Mouse (Mus musculus) embryonic stem cell, embryonic (primary cell): ENCODE results near the gene Ryr1.

Experiments used
- CTCF ChIA-PET, 4 experiments: fragments of 300-600 bp in 2 of 4; fragments of 350-600 bp in 2 of 4; sonication (Branson Sonifier 250); formaldehyde crosslinking; loops; one replicate each; lab custom pipeline; 2022; ENCODE audit warnings: inconsistent platforms in 2 of 4; lab: Charles Lee
- POLR2A ChIA-PET, 4 experiments: fragments of 300-600 bp in 2 of 4; fragments of 350-600 bp in 2 of 4; sonication (Branson Sonifier 250); formaldehyde crosslinking; loops; one replicate each; lab custom pipeline; 2022; ENCODE audit warnings: antibody characterized with exemption in 4 of 4, inconsistent platforms in 1 of 4; lab: Charles Lee

The Ryr1 gene

DNA sequence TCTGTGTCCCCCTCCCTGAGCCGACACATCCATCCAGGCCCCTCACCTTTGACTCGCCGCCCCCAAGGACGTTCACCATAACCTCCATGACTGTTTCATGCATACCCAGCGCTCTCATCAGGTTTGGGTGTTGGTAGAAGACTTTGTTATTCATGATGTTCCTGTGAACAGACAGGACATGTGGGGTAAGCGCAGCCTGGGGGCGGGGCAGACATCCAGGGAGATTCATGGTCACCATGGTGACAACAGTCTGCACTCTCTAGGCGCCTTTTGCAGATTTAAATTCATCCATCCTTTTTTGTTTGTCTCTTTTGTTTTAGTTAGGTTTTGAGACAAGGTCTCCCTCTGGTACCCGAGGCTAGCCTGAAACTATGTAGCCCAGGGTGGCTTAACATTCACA is 48.0 kb downstream of the Ryr1 start:
- POLR2A ChIA-PET = interaction anchor here in 2 of 4 experiments (0.7 to 1.9 kb wide), 8 partner anchors 8 to 170 kb away, joined by 3 to 8 read pairs (median 4); no protein-coding TSS in a partner anchor
- CTCF ChIA-PET = interaction anchor here in 2 of 4 experiments (1.1 to 3.5 kb wide), 2 partner anchors 16 to 79 kb away, joined by 3 to 13 read pairs; partner anchors contain the start of gene Fam98c (in 1 of the 2)

DNA sequence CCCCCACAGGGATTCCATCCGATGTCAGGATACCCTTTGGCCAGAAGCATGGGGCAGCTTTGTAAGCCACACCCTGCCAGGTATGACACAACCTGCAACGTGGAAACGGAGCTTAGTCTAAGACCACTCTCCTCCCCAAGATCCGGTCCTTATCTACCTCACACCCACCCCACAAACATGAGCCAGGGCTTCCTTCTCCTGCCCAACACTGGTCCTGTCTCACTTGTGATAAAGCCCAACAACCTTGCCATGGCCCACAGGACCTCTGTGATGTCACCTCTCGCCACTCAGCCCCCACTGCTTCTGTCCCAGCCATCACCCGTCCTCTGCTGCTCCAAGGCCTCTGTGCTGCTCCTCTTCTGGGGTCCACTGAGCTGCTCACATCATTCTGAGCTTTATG is 49.8 kb downstream of the Ryr1 start:
- POLR2A ChIA-PET = interaction anchor here in 3 of 4 experiments (0.6 to 1.4 kb wide), 7 partner anchors 9 to 363 kb away, joined by 3 to 5 read pairs (median 3); partner anchors contain the start of genes Psmd8 (in 1 of the 3) and Ryr1 (in 1 of the 3)
- CTCF ChIA-PET = interaction anchor here in 1 of 4 experiments (0.5 to 3.5 kb wide), 5 partner anchors 9 to 87 kb away, joined by 3 to 13 read pairs (median 3); no protein-coding TSS in a partner anchor

DNA sequence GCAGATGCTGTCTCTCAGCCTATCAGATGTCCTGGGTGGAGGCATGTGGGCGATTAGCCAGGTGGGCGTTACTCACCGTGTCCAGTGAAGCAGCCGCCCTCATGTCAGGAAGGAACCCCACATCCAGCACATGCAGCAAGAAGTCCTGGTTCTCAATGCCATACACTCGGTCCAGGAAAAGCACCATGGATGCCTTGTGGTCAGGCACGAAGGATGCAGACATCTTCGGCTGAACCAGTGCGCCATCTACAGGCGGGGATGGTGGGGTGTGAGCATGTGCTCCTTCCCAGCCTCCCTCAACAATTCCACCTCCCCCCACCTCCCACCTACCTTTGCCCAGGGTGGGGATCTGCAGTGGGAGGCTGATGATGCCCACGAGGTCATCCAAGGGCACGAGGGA is 52.3 kb downstream of the Ryr1 start:
- ChIA-PET CTCF (interaction anchor here in 1 of 4 experiments (0.8 kb wide), 1 partner anchor 11 kb away, joined by 3 read pairs; no protein-coding TSS in a partner anchor), POLR2A (no interaction called here)

DNA sequence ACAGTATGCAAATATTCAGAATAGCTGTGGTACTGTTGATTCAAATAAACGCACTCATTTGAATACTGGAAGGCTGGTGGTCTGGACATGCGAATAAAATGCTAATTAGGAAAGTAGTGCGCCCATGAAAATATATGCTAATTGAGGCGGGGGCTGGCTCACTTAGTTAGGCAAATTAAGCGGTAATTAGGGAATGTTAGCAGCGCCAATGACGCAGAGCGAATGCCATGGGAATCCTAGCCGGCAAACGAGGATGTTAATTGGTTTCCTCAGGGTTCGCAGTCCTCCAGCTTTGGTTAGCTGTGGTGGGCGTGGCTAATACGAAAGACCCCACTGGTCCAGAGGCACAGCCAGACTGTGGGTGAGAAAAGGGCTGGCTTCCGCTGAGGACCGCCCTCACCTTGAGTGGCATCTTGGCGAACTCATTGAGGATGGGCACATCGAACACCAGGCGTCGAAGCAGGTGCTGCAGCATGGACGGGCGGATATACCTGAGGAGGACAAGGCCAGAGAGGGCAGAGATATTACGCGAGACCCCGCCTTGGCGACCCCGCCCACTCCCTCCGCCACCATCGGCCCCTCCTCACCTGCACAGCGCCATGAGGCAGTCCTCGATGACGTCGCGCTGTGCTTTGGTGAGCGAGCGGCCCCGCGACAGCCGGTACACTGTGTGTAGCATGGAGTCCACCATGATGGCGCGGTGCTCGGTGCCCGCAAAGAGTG is 53.6 kb downstream of the Ryr1 start:
- ChIA-PET CTCF (interaction anchor here in 2 of 4 experiments (0.6 to 1.5 kb wide), 3 partner anchors 10 to 242 kb away, joined by 4 to 6 read pairs (median 4); no protein-coding TSS in a partner anchor), POLR2A (interaction anchor here in 3 of 4 experiments (0.6 to 1.4 kb wide), 10 partner anchors 8 to 286 kb away, joined by 3 to 8 read pairs (median 4); partner anchors contain the start of gene Ryr1 (in 1 of the 3))

DNA sequence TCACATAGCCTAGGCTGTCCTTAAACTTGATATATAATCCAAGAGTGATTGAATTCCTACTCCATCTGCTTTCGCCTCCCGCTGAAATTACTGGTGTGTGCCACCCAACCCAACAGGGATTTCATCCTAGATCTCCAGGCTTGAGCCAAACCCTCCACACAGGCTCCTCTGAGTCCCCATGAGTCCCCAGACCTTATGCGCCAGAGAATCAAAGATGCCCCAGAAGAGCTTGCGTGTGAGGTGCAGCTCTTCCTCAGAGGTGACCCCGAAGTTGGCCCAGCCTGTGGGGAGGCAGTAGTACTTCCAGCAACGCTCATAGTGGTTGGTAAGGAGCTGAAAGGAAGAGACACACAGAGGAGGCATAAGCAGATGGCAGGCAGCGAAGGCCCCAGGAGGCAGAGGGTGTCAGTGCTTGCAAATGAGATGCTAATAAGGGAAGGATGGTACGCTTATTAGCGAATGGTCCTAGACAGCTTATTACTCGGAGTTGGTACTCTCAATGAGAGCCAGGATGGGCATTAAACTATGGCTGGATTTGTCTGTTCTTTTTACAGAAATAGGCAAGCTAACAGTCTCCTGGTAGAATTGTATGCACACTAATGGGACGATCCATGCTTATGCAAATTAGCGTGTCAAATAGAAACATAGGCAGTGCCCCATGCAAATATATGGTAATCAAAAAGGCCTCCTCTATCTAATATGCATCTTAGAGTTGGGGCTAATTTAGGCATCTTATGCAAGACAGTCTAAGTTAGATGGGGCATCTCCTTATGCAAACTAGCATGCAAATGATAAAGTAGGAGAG is 54.4 kb downstream of the Ryr1 start:
- CTCF ChIA-PET = interaction anchor here in 2 of 4 experiments (0.6 to 1.5 kb wide), 4 partner anchors 9 to 242 kb away, joined by 3 to 6 read pairs (median 4); no protein-coding TSS in a partner anchor
- POLR2A ChIA-PET = interaction anchor here in 2 of 4 experiments (0.9 to 1.4 kb wide), 9 partner anchors 9 to 285 kb away, joined by 3 to 8 read pairs (median 4); partner anchors contain the start of gene Ryr1 (in 1 of the 2)

DNA sequence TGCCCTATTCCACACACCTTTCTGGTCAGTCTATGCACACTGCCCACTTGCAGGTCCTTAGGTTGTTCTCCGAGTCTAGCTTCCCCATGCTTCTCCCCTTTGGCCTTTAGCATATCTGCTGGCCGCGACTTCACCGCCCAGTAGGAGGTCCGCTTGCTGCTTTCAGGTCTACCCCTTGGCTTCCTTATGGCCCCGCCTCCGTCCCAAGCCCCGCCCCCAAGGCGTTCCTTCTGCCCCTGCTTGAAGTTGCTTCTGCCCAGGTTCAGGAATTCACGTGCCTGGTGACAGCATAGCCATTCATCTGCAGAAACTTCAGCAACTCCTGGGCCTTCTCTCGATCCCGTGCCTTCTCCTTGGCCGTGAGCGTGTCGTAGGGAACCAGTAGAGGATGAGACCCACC is 57.2 kb downstream of the Ryr1 start:
- POLR2A ChIA-PET = interaction anchor here in 3 of 4 experiments (0.6 to 2.1 kb wide), 15 partner anchors 9 to 170 kb away, joined by 3 to 5 read pairs (median 4); partner anchors contain the start of gene Yif1b (in 1 of the 3)
- CTCF ChIA-PET = interaction anchor here in 1 of 4 experiments (0.6 to 1.4 kb wide), 3 partner anchors 31 to 47 kb away, joined by 3 to 4 read pairs (median 3); no protein-coding TSS in a partner anchor

DNA sequence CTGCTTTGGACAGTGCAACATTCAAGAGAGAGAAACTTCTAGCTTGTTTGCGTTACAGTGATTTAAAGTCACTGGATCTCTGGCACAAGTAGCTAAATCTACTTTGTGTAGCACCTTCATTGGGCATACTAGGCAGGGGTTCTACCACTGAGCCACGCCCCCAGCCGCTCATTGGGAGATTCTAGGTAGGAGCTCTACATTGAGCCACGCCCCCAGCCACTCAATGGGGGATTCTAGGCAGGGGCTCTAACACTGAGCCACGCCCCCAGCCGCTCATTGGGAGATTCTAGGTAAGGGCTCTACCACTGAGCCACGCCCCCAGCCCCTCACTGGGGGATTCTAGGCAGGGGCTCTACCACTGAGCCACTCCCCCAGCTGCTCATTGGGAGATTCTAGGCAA is 61.5 kb downstream of the Ryr1 start:
- CTCF ChIA-PET = interaction anchor here (0.6 to 1.6 kb wide), 23 partner anchors 11 to 918 kb away, joined by 3 to 5 read pairs (median 3); partner anchors contain the start of genes Ryr1 (in 2 of the 4), Ggn (in 1 of the 4), Mrps12 (in 1 of the 4) and Sars2 (in 1 of the 4)
- POLR2A ChIA-PET = interaction anchor here (0.5 to 1.6 kb wide), 29 partner anchors 10 to 253 kb away, joined by 3 to 7 read pairs (median 3); partner anchors contain the start of genes Psmd8 (in 2 of the 4), Yif1b (in 2 of the 4), 2200002D01Rik (in 1 of the 4) and Catsperg1 (in 1 of the 4)

DNA sequence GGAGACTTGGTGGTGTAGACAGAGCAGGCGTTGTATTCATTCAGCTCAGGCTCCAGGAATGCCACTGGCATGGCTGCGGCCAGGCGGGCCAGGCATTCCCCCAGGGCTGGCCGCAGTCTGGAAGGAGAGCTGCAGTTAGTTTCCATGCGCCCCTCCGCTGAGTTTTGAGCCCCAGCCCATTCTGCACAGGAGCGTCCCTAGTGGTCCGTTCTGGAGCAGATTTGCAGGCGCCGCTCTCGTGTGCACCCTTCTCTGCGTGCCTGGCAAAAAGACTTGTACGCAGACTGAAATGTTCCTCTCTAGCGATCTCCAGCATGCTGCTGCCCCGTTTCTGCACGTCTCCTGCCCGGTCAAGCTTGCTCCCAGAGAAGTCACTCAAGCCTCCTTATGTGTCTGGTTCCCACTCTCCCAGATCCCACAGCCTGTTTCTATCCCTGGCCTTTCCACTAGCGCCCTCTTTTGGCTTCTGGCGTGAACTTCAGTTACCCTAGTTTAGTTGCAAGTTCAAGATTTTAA is 63.4 kb downstream of the Ryr1 start:
- POLR2A ChIA-PET = interaction anchor here in 3 of 4 experiments (0.6 to 1.8 kb wide), 23 partner anchors 9 to 251 kb away, joined by 3 to 10 read pairs (median 4); partner anchors contain the start of genes Eif3k (in 1 of the 3), Fam98c (in 1 of the 3), Ggn (in 1 of the 3) and Map4k1 (in 1 of the 3)
- CTCF ChIA-PET = interaction anchor here (0.6 to 2.2 kb wide), 62 partner anchors 9 to 360 kb away, joined by 3 to 16 read pairs (median 4); partner anchors contain the start of genes Eif3k (in 2 of the 4), Map4k1 (in 2 of the 4), Ryr1 (in 2 of the 4) and 2200002D01Rik (in 1 of the 4)

DNA sequence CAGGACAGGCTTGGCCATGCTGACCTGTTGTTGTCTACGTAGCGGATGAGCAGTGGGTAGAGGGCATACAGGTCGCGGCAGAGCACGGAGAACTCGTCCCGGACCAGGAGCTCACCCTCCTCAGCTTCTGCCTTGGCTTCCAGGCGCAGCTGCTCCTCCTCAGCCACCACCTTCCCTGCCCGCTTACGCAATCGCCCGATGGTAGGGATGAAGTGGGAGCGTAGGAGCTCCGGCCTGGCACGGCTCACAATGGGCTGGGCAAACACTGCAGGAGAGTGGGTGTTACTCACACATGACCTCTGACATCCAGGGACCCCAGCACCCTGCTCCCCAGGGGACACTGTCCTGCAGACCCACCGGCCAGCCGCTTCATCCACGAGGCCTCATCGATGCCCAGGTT is 65.5 kb downstream of the Ryr1 start:
- POLR2A ChIA-PET = interaction anchor here in 2 of 4 experiments (0.6 to 1.5 kb wide), 3 partner anchors 9 to 644 kb away, joined by 3 read pairs; no protein-coding TSS in a partner anchor

DNA sequence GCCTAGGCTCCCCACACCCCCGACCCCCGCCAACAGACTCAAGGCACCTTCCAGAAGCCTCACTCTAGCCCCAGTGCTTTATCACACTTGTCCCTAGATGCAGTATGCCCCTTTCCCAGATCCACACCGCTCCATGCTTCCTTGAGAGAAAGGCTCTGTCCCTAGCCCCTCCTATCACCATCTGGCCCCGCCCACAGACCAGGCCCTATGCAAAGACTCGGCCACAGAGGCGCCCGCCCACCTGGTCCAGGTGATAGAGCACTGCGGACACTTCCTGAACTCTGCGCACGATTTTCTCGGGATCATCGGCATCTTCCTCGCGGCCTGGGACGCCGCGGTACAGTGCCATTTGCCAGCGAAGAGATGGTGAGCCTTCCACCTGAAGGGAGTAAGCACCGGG is 72.2 kb downstream of the Ryr1 start:
- CTCF ChIA-PET = interaction anchor here in 2 of 4 experiments (0.6 to 1.5 kb wide), 4 partner anchors 8 to 470 kb away, joined by 3 to 5 read pairs (median 4); no protein-coding TSS in a partner anchor
- POLR2A ChIA-PET = interaction anchor here in 2 of 4 experiments (0.6 to 1.5 kb wide), 6 partner anchors 11 to 244 kb away, joined by 3 to 5 read pairs (median 3); no protein-coding TSS in a partner anchor

More for the DNA sequence above, 65.5 kb downstream of the Ryr1 start:
- CTCF ChIA-PET = interaction anchor here in 1 of 4 experiments (0.6 kb wide), 1 partner anchor 130 kb away, joined by 4 read pairs; no protein-coding TSS in a partner anchor

DNA sequence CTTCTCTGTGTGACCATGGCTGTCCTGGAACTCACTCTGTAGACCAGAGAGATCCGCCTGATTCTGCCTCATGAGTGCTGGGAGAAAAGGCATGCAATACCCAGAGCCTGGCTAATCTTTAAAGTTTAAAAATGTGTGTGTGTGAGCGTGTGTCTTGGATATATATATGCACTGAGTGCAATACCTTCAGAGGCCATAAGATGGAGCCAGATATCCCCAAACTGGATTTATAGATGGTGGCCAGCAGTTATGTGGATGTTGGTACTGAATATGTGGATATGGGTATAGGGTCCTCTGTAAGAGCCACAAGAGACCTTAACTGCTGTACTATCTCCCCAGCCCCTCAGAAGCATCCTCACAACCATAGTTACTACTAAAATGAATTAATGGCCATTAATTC is 74.2 kb downstream of the Ryr1 start:
- ChIA-PET POLR2A (interaction anchor here in 1 of 4 experiments (1.3 kb wide), 1 partner anchor 32 kb away, joined by 3 read pairs; no protein-coding TSS in a partner anchor), CTCF (interaction anchor here in 2 of 4 experiments (0.7 to 3.0 kb wide), 3 partner anchors 11 to 250 kb away, joined by 3 to 16 read pairs (median 10); no protein-coding TSS in a partner anchor)

DNA sequence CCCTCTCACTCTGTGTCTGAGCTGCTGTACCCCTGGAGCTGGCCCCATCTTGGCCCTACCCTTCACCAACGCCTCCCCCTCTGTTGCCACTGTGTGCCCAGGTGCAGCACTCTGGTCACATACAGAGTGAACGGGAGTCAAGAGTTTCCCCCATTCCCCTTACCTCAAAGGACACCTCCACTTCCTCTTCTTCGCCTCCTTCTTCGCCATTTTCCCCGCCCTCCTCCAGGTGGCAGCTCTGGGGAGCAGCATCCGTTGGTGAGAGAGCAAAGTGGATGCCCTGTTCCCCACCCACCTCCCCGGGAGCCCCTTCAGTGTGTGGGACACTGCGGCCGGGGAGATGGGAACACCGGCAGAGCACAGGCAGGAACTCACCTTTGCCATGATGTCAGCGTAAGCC is 76.4 kb downstream of the Ryr1 start:
- ChIA-PET CTCF (interaction anchor here in 3 of 4 experiments (0.8 to 3.0 kb wide), 11 partner anchors 9 to 474 kb away, joined by 3 to 16 read pairs (median 4); partner anchors contain the start of genes 2200002D01Rik (in 1 of the 3), Ppp1r14a (in 1 of the 3) and Ryr1 (in 1 of the 3)), POLR2A (interaction anchor here in 1 of 4 experiments (0.5 kb wide), 1 partner anchor 67 kb away, joined by 6 read pairs; the partner anchor contains the start of gene Eif3k)

DNA sequence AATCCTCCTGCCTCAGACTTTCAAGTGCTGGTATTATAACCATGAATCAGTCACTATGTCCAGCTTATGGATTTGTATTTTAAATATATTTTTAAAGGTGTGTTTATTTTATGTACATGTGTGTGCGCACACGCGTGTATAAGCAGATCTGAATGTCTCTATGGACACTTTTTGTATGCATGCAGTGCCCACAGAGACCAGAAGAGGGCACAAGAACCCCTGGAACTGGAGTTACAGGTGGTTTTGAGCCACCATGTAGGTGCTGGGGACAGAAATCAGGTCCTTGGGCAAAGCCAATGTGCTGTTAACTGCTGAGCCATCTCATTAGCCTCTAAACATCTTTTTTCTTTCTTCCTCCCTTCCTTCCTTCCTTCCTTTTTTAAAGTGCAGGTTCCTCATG is 76.9 kb downstream of the Ryr1 start:
- ChIA-PET CTCF (interaction anchor here in 2 of 4 experiments (0.6 to 3.0 kb wide), 5 partner anchors 13 to 336 kb away, joined by 3 to 16 read pairs (median 3); partner anchors contain the start of gene Ppp1r14a (in 1 of the 2)), POLR2A (interaction anchor here in 2 of 4 experiments (0.5 to 1.0 kb wide), 2 partner anchors 67 to 90 kb away, joined by 3 to 6 read pairs; partner anchors contain the start of gene Eif3k (in 1 of the 2))

DNA sequence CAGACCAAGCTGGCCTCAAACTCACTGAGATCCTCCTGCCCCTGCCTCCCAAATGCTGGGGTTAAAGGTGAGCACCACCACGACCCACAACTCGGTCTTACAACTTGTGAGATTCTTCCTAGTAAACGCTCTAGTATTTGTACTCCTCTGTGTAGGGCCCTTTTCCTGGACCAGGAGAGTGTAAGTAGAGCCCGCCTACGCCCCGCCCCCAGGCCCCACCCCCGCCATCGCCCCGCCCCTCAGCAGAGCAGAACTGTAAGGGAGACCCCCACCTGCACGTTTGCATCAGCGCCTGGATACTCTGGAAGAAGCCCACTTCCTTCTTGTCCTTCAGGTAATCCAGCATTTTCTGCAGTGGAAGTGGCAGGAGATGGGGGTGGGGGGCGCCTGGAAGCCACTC is 78.4 kb downstream of the Ryr1 start:
- ChIA-PET CTCF (interaction anchor here in 3 of 4 experiments (0.6 to 1.5 kb wide), 3 partner anchors 224 to 1520 kb away, joined by 3 to 7 read pairs (median 3); no protein-coding TSS in a partner anchor), POLR2A (interaction anchor here in 3 of 4 experiments (0.6 to 1.8 kb wide), 6 partner anchors 11 to 328 kb away, joined by 3 to 6 read pairs (median 3); partner anchors contain the start of genes Eif3k (in 1 of the 3) and Map4k1 (in 1 of the 3))

DNA sequence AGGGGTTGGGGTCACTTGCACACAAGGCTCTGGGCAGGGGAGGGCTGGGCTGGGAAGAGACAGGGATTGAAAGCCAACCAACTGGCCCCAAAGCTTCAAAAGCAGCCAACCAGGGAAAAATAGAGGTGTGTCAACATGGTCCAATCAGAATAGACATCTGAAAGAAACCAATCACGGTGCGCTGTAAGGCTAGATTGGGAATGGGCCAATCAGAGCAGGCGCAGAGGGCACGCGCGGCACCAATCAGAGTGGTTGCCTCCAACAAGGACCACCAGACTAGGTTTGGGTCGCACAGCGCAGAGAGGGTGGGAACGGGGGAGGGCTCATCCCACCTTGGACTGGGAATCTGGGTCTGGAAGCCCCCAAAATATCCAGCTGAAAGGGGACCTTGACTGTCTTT is 80.7 kb downstream of the Ryr1 start:
- ChIA-PET CTCF (interaction anchor here in 3 of 4 experiments (0.6 to 1.9 kb wide), 17 partner anchors 12 to 553 kb away, joined by 3 to 11 read pairs (median 3); partner anchors contain the start of gene Psmd8 (in 1 of the 3)), POLR2A (interaction anchor here in 3 of 4 experiments (0.5 to 2.1 kb wide), 33 partner anchors 12 to 439 kb away, joined by 3 to 11 read pairs (median 4); partner anchors contain the start of genes Psmd8 (in 2 of the 3), 2200002D01Rik (in 1 of the 3), Ccer2 (in 1 of the 3) and Eif3k (in 1 of the 3))
